Comparison of ENCODE assay signal across 9 mouse cellular contexts in genomic region chr1:63178308-63178707, GRCm38 (mm10). TPM values are rescaled to one million over a fixed set of nuclear protein-coding genes. Genes with fewer than 3 reads are reported as not detected.
A peak's percentile ranks its signal among the peaks of the same experiment; 100 is the strongest.
DNase-seq lines count a peak whose midpoint lies in the region; ATAC-seq lines count a peak whose summit lies in the region.
"Had no signal": no experiment of that assay in that cellular context is flagged by ENCODE, and none has a peak within 500 bp of the region (broad histone marks: within the 10 kb centered on the region; RNA-seq: fewer than 3 reads in every experiment).

No protein-coding gene starts in this region.

- peak overlapping the region; percentile 98; the same call in 1 of the 2 replicates for H3K27ac ChIP-seq in hindbrain, embryonic 10.5 days
- no peak overlapping the region for H3K27ac ChIP-seq in hindbrain, embryonic 16.5 days (ENCODE audit: low read depth, low read length)
- H3K27ac ChIP-seq in intestine, embryonic 16.5 days (ENCODE audit: low read length) = no peak overlapping the region

- no peaks in the 10 kb centered on the region for H3K9me3 ChIP-seq in hindbrain, embryonic 10.5 days
- no peaks in the 10 kb centered on the region for H3K9me3 ChIP-seq in hindbrain, embryonic 16.5 days (ENCODE audit: control insufficient read depth, low read length)
- no peaks in the 10 kb centered on the region for H3K9me3 ChIP-seq in intestine, embryonic 16.5 days (ENCODE audit: control insufficient read depth, low read length)

- peaks cover 25% of the 10 kb centered on the region for H3K4me1 ChIP-seq in hindbrain, embryonic 10.5 days (replicated peaks)
- peaks cover 23% of the 10 kb centered on the region for H3K4me1 ChIP-seq in hindbrain, embryonic 16.5 days (ENCODE audit: control insufficient read depth, insufficient read depth, low read depth, low read length)
- peaks cover 19% of the 10 kb centered on the region for H3K4me1 ChIP-seq in intestine, embryonic 16.5 days (ENCODE audit: control insufficient read depth, insufficient read depth, low read length)

- H3K4me3 ChIP-seq in hindbrain, embryonic 10.5 days = peak overlapping the region; percentile 95
- H3K4me3 ChIP-seq in hindbrain, embryonic 16.5 days (ENCODE audit: low read length) = no peak overlapping the region
- peak overlapping the region; percentile 71 for H3K4me3 ChIP-seq in intestine, embryonic 16.5 days (ENCODE audit: low read length)

- no peak overlapping the region for H3K9ac ChIP-seq in hindbrain, embryonic 16.5 days (ENCODE audit: low read depth, low read length)
- peak overlapping the region; percentile 90; the same call in 1 of the 2 replicates for H3K9ac ChIP-seq in intestine, embryonic 16.5 days (ENCODE audit: low read depth, low read length)

- 77% methylated on average over 3 of the region's 3 CpGs for WGBS in hindbrain, embryonic 10.5 days
- whole genome bisulfite sequencing in hindbrain, embryonic 16.5 days = 74% methylated on average over 3 of the region's 3 CpGs
- 64% methylated on average over 3 of the region's 3 CpGs for WGBS in intestine, embryonic 16.5 days

- peaks cover 41% of the 10 kb centered on the region for H3K36me3 ChIP-seq in hindbrain, embryonic 10.5 days
- peaks cover 8% of the 10 kb centered on the region for H3K36me3 ChIP-seq in hindbrain, embryonic 16.5 days (ENCODE audit: control insufficient read depth, insufficient read depth, low read length)
- peaks cover 9% of the 10 kb centered on the region; the same call in 1 of the 2 replicates for H3K36me3 ChIP-seq in intestine, embryonic 16.5 days (ENCODE audit: control insufficient read depth, insufficient read depth, low read length)

- no peak for ATAC-seq in hindbrain, embryonic 16.5 days
- no peak for ATAC-seq in intestine, embryonic 16.5 days

- H3K4me2 ChIP-seq in hindbrain, embryonic 16.5 days (ENCODE audit: low read length) = no peak overlapping the region; the same call in 1 of the 2 replicates
- peak overlapping the region; percentile 54 for H3K4me2 ChIP-seq in intestine, embryonic 16.5 days (ENCODE audit: low read depth, low read length)

- DNase-seq in hindbrain, embryonic 10.5 days (ENCODE audit: low spot score) = no peak
- DNase-seq in adipocyte (ENCODE audit: low spot score) = peak; percentile 39
- peak; percentile 16 for DNase-seq in naive thymus-derived CD4-positive, alpha-beta T cell, adult 2 months (ENCODE audit: low read depth)
- DNase-seq in frontal cortex, adult 2 months (ENCODE audit: extremely low spot score in 1 of 2, low spot score in 1 of 2) = no peak
- no peak for DNase-seq in left cerebral cortex, adult 9 months (ENCODE audit: low spot score in 2 of 2)
- DNase-seq in urinary bladder, postnatal 25 days (ENCODE audit: low spot score) = no peak
- DNase-seq: thymus, adult 18-20 months had no signal

- H3K27me3 ChIP-seq in hindbrain, embryonic 10.5 days (ENCODE audit: insufficient read depth, poor library complexity, severe bottlenecking) = no peaks in the 10 kb centered on the region
- H3K27me3 ChIP-seq in hindbrain, embryonic 16.5 days (replicated peaks; ENCODE audit: control insufficient read depth, insufficient read depth, low read length) = no peaks in the 10 kb centered on the region
- H3K27me3 ChIP-seq in intestine, embryonic 16.5 days (replicated peaks; ENCODE audit: control insufficient read depth, insufficient read depth, low read length) = no peaks in the 10 kb centered on the region

RNA-seq across cellular contexts. Expression of gene Ndufs1, which starts 1.7 kb away (rescaled TPM):
- polyA plus RNA-seq in hindbrain, embryonic 10.5 days (2016; fragmentation: Nextera tagmentation; extraction: Ambion mirVana) = 124 and 134 TPM in 2 replicates
- polyA plus RNA-seq in hindbrain, embryonic 16.5 days (2015; fragmentation: Nextera tagmentation; extraction: Ambion mirVana) = 157 and 162 TPM in 2 replicates
- polyA plus RNA-seq in intestine, embryonic 16.5 days (2015; fragmentation: Nextera tagmentation; extraction: Ambion mirVana) = 202 TPM in 2 replicates
- 134 and 137 TPM in 2 replicates for polyA plus RNA-seq in frontal cortex, adult 2 months (2012; rRNA removed)

RNA-seq across cellular contexts. Expression of gene Eef1b2, which starts 1.7 kb away (rescaled TPM):
- polyA plus RNA-seq in hindbrain, embryonic 10.5 days (2016; fragmentation: Nextera tagmentation; extraction: Ambion mirVana) = 512 and 606 TPM in 2 replicates
- polyA plus RNA-seq in hindbrain, embryonic 16.5 days (2015; fragmentation: Nextera tagmentation; extraction: Ambion mirVana) = 433 and 454 TPM in 2 replicates
- polyA plus RNA-seq in intestine, embryonic 16.5 days (2015; fragmentation: Nextera tagmentation; extraction: Ambion mirVana) = 486 and 518 TPM in 2 replicates
- polyA plus RNA-seq in frontal cortex, adult 2 months (2012; rRNA removed) = 332 and 341 TPM in 2 replicates

RNA-seq across cellular contexts. Expression of gene Gpr1, which starts 36.0 kb away (rescaled TPM):
- polyA plus RNA-seq in hindbrain, embryonic 10.5 days (2016; fragmentation: Nextera tagmentation; extraction: Ambion mirVana) = 0.19 and 0.26 TPM in 2 replicates
- polyA plus RNA-seq in hindbrain, embryonic 16.5 days (2015; fragmentation: Nextera tagmentation; extraction: Ambion mirVana) = 0.86 and 1.0 TPM in 2 replicates
- polyA plus RNA-seq in intestine, embryonic 16.5 days (2015; fragmentation: Nextera tagmentation; extraction: Ambion mirVana) = 0.09 TPM in 1 of 2 replicates, not detected in the other
- polyA plus RNA-seq in frontal cortex, adult 2 months (2012; rRNA removed) = 0.97 and 0.98 TPM in 2 replicates

Comparison
In these comparisons a context has a peak if more than half of its experiments do, and no peak if none do; other contexts are left out.
1. DNase-seq: peak in adipocyte (single experiment) and naive thymus-derived CD4-positive, alpha-beta T cell, adult 2 months (single experiment); none in hindbrain, embryonic 10.5 days (single experiment), frontal cortex, adult 2 months (0 of 2), left cerebral cortex, adult 9 months (0 of 2) and urinary bladder, postnatal 25 days (single experiment).